Mouse (Mus musculus): Measurements from ENCODE around the gene Erich4. TPM values are rescaled to one million over a fixed set of nuclear protein-coding genes. Genes with fewer than 3 reads are reported as not detected.

Erich4 gene
- polyA plus RNA-seq, 1 experiment from 2014 or later: 0.32 TPM

GRCm38 (mm10) chr7:25645074-25645473 is 29.4 kb upstream of the Erich4 start:
- H3K27ac ChIP-seq (ENCODE audit: low read depth, low read length): no peak overlapping the region
- H3K9ac ChIP-seq (ENCODE audit: low read depth, low read length): peak overlapping the region; percentile 9; the same call in 1 of the 2 replicates
- no peaks in the 10 kb centered on the region for H3K27me3 ChIP-seq (ENCODE audit: control insufficient read depth, insufficient read depth, low read length)
- no peaks in the 10 kb centered on the region for H3K9me3 ChIP-seq (ENCODE audit: control insufficient read depth, low read length)
- H3K4me2 ChIP-seq (replicated peaks; ENCODE audit: low read depth, low read length): no peak overlapping the region
- ATAC-seq (ENCODE audit: low FRiP score, low TSS enrichment): 0 out of 2 replicates have a peak, but pooled peaks have one; percentile 33
- no peaks in the 10 kb centered on the region for H3K4me1 ChIP-seq (ENCODE audit: control insufficient read depth, insufficient read depth, low read length)
- H3K36me3 ChIP-seq (ENCODE audit: control insufficient read depth, insufficient read depth, low read length): peaks cover 3% of the 10 kb centered on the region; the same call in 1 of the 2 replicates
- H3K4me3 ChIP-seq (ENCODE audit: low read length): no peak overlapping the region
- WGBS: 38% methylated on average over 14 of the region's 14 CpGs

- Histone ChIP-seq H3K36me3 (ENCODE audit: control insufficient read depth, insufficient read depth, low read length) (peaks cover 3% of the 10 kb centered on the region; the same call in 1 of the 2 replicates), H3K4me2 (replicated peaks; ENCODE audit: low read depth, low read length) (no peak overlapping the region), H3K4me1 (ENCODE audit: control insufficient read depth, insufficient read depth, low read length) (no peaks in the 10 kb centered on the region), H3K27ac (ENCODE audit: low read depth, low read length) (no peak overlapping the region), H3K9ac (ENCODE audit: low read depth, low read length) (peak overlapping the region; percentile 9; the same call in 1 of the 2 replicates), H3K27me3 (ENCODE audit: control insufficient read depth, insufficient read depth, low read length) (no peaks in the 10 kb centered on the region), H3K4me3 (ENCODE audit: low read length) (no peak overlapping the region), H3K9me3 (ENCODE audit: control insufficient read depth, low read length) (no peaks in the 10 kb centered on the region)
- 25% methylated on average over 4 of the region's 4 CpGs for WGBS
- no peak for ATAC-seq (ENCODE audit: low FRiP score, low TSS enrichment)
These were observed 28.9 kb upstream of the Erich4 start for GRCm38 (mm10) chr7:25644631-25645030.

- peaks cover 3% of the 10 kb centered on the region; the same call in 1 of the 2 replicates for H3K36me3 ChIP-seq (ENCODE audit: control insufficient read depth, insufficient read depth, low read length)
- no peak overlapping the region for H3K4me2 ChIP-seq (replicated peaks; ENCODE audit: low read depth, low read length)
- no peak for ATAC-seq (ENCODE audit: low FRiP score, low TSS enrichment)
- WGBS: 77% methylated on average over 10 of the region's 10 CpGs
- no peak overlapping the region for H3K4me3 ChIP-seq (ENCODE audit: low read length)
- no peak overlapping the region for H3K9ac ChIP-seq (ENCODE audit: low read depth, low read length)
- H3K27ac ChIP-seq (ENCODE audit: low read depth, low read length): no peak overlapping the region
- no peaks in the 10 kb centered on the region for H3K27me3 ChIP-seq (ENCODE audit: control insufficient read depth, insufficient read depth, low read length)
- H3K9me3 ChIP-seq (ENCODE audit: control insufficient read depth, low read length): no peaks in the 10 kb centered on the region
- H3K4me1 ChIP-seq (ENCODE audit: control insufficient read depth, insufficient read depth, low read length): no peaks in the 10 kb centered on the region
These were observed 28.4 kb upstream of the Erich4 start for GRCm38 (mm10) chr7:25644136-25644535.

- H3K27me3 ChIP-seq (ENCODE audit: control insufficient read depth, insufficient read depth, low read length): no peaks in the 10 kb centered on the region
- peaks cover 17% of the 10 kb centered on the region; the same call in 1 of the 2 replicates for H3K36me3 ChIP-seq (ENCODE audit: control insufficient read depth, insufficient read depth, low read length)
- no peak overlapping the region for H3K4me2 ChIP-seq (replicated peaks; ENCODE audit: low read depth, low read length)
- ATAC-seq (ENCODE audit: low FRiP score, low TSS enrichment): no peak
- H3K27ac ChIP-seq (ENCODE audit: low read depth, low read length): no peak overlapping the region
- H3K4me3 ChIP-seq (ENCODE audit: low read length): no peak overlapping the region
- H3K9me3 ChIP-seq (ENCODE audit: control insufficient read depth, low read length): no peaks in the 10 kb centered on the region
- H3K9ac ChIP-seq (ENCODE audit: low read depth, low read length): 0 out of 2 replicates have a peak overlapping the region, but pooled peaks have one; percentile 4
- no peaks in the 10 kb centered on the region for H3K4me1 ChIP-seq (ENCODE audit: control insufficient read depth, insufficient read depth, low read length)
- 93% methylated on average over 4 of the region's 4 CpGs for WGBS
These were observed 24.1 kb upstream of the Erich4 start for GRCm38 (mm10) chr7:25639754-25640153.

- H3K4me3 ChIP-seq (ENCODE audit: low read length): no peak overlapping the region
- no peak overlapping the region for H3K27ac ChIP-seq (ENCODE audit: low read depth, low read length)
- no peaks in the 10 kb centered on the region for H3K27me3 ChIP-seq (ENCODE audit: control insufficient read depth, insufficient read depth, low read length)
- ATAC-seq (ENCODE audit: low FRiP score, low TSS enrichment): peak; percentile 18; the same call in 1 of the 2 replicates
- no peaks in the 10 kb centered on the region for H3K4me1 ChIP-seq (ENCODE audit: control insufficient read depth, insufficient read depth, low read length)
- peaks cover 29% of the 10 kb centered on the region; the same call in 1 of the 2 replicates for H3K36me3 ChIP-seq (ENCODE audit: control insufficient read depth, insufficient read depth, low read length)
- no peak overlapping the region for H3K4me2 ChIP-seq (replicated peaks; ENCODE audit: low read depth, low read length)
- 90% methylated on average over 5 of the region's 5 CpGs for WGBS
- H3K9me3 ChIP-seq (ENCODE audit: control insufficient read depth, low read length): no peaks in the 10 kb centered on the region
- H3K9ac ChIP-seq (ENCODE audit: low read depth, low read length): no peak overlapping the region
These were observed 21.4 kb upstream of the Erich4 start for GRCm38 (mm10) chr7:25637099-25637498.

- no peak overlapping the region for H3K27ac ChIP-seq (ENCODE audit: low read depth, low read length)
- H3K4me1 ChIP-seq (ENCODE audit: control insufficient read depth, insufficient read depth, low read length): no peaks in the 10 kb centered on the region
- H3K9ac ChIP-seq (ENCODE audit: low read depth, low read length): no peak overlapping the region
- 69% methylated on average over 3 of the region's 3 CpGs for WGBS
- no peak overlapping the region for H3K4me2 ChIP-seq (replicated peaks; ENCODE audit: low read depth, low read length)
- H3K36me3 ChIP-seq (ENCODE audit: control insufficient read depth, insufficient read depth, low read length): peaks cover 33% of the 10 kb centered on the region
- no peaks in the 10 kb centered on the region for H3K9me3 ChIP-seq (ENCODE audit: control insufficient read depth, low read length)
- H3K27me3 ChIP-seq (ENCODE audit: control insufficient read depth, insufficient read depth, low read length): no peaks in the 10 kb centered on the region
- ATAC-seq (ENCODE audit: low FRiP score, low TSS enrichment): no peak
- H3K4me3 ChIP-seq (ENCODE audit: low read length): no peak overlapping the region
These were observed 20.7 kb upstream of the Erich4 start for GRCm38 (mm10) chr7:25636373-25636772.

GRCm38 (mm10) chr7:25632679-25633078 is 17.0 kb upstream of the Erich4 start:
- WGBS: 92% methylated on average over 5 of the region's 5 CpGs
- H3K9ac ChIP-seq (ENCODE audit: low read depth, low read length): no peak overlapping the region
- peaks cover 46% of the 10 kb centered on the region for H3K36me3 ChIP-seq (ENCODE audit: control insufficient read depth, insufficient read depth, low read length)
- no peaks in the 10 kb centered on the region for H3K27me3 ChIP-seq (ENCODE audit: control insufficient read depth, insufficient read depth, low read length)
- no peak for ATAC-seq (ENCODE audit: low FRiP score, low TSS enrichment)
- no peak overlapping the region for H3K4me3 ChIP-seq (ENCODE audit: low read length)
- H3K9me3 ChIP-seq (ENCODE audit: control insufficient read depth, low read length): no peaks in the 10 kb centered on the region
- H3K27ac ChIP-seq (ENCODE audit: low read depth, low read length): no peak overlapping the region
- 0 out of 2 replicates have a peak, but pooled peaks cover 9% of the 10 kb centered on the region for H3K4me1 ChIP-seq (ENCODE audit: control insufficient read depth, insufficient read depth, low read length)
- no peak overlapping the region for H3K4me2 ChIP-seq (replicated peaks; ENCODE audit: low read depth, low read length)

GRCm38 (mm10) chr7:25628323-25628620 is 12.6 kb upstream of the Erich4 start:
- Histone ChIP-seq H3K4me1 (ENCODE audit: control insufficient read depth, insufficient read depth, low read length) (peaks cover 20% of the 10 kb centered on the region; the same call in 1 of the 2 replicates), H3K36me3 (ENCODE audit: control insufficient read depth, insufficient read depth, low read length) (peaks cover 52% of the 10 kb centered on the region), H3K27ac (ENCODE audit: low read depth, low read length) (peak overlapping the region; percentile 59; the same call in 1 of the 2 replicates), H3K4me3 (ENCODE audit: low read length) (peak overlapping the region; percentile 43), H3K4me2 (replicated peaks; ENCODE audit: low read depth, low read length) (peak overlapping the region; percentile 70), H3K27me3 (ENCODE audit: control insufficient read depth, insufficient read depth, low read length) (no peaks in the 10 kb centered on the region), H3K9ac (ENCODE audit: low read depth, low read length) (peak overlapping the region; percentile 64; the same call in 1 of the 2 replicates), H3K9me3 (ENCODE audit: control insufficient read depth, low read length) (no peaks in the 10 kb centered on the region)
- no peak for ATAC-seq (ENCODE audit: low FRiP score, low TSS enrichment)
- WGBS: 57% methylated on average over 8 of the region's 8 CpGs

- WGBS: 14% methylated on average over 37 of the region's 38 CpGs
- H3K4me3 ChIP-seq (ENCODE audit: low read length): peak overlapping the region; percentile 43
- no peaks in the 10 kb centered on the region for H3K27me3 ChIP-seq (ENCODE audit: control insufficient read depth, insufficient read depth, low read length)
- H3K36me3 ChIP-seq (ENCODE audit: control insufficient read depth, insufficient read depth, low read length): peaks cover 53% of the 10 kb centered on the region
- peak overlapping the region; percentile 64 for H3K9ac ChIP-seq (ENCODE audit: low read depth, low read length)
- no peaks in the 10 kb centered on the region for H3K9me3 ChIP-seq (ENCODE audit: control insufficient read depth, low read length)
- ATAC-seq (ENCODE audit: low FRiP score, low TSS enrichment): peak; percentile 89
- peaks cover 20% of the 10 kb centered on the region; the same call in 1 of the 2 replicates for H3K4me1 ChIP-seq (ENCODE audit: control insufficient read depth, insufficient read depth, low read length)
- peak overlapping the region; percentile 59; the same call in 1 of the 2 replicates for H3K27ac ChIP-seq (ENCODE audit: low read depth, low read length)
- H3K4me2 ChIP-seq (replicated peaks; ENCODE audit: low read depth, low read length): peak overlapping the region; percentile 70
These were observed 12.0 kb upstream of the Erich4 start for GRCm38 (mm10) chr7:25627431-25628322.
